ENCODE assay signal across 19 mouse cellular contexts in genomic region chr11:3328271-3328670, GRCm38 (mm10). TPM values are rescaled to one million over a fixed set of nuclear protein-coding genes. Genes with fewer than 3 reads are reported as not detected.
A peak's percentile ranks its signal among the peaks of the same experiment; 100 is the strongest.
DNase-seq lines count a peak whose midpoint lies in the region; ATAC-seq and TF ChIP-seq lines count a peak whose summit lies in the region.
"Had no signal": no experiment of that assay in that cellular context is flagged by ENCODE, and none has a peak within 500 bp of the region (broad histone marks: within the 10 kb centered on the region; RNA-seq: fewer than 3 reads in every experiment).

No protein-coding gene starts in this region.

- no peak for TF ChIP-seq POLR2A in thymus, adult 2 months (IDR thresholded peaks at IDR 0.05; ENCODE audit: control insufficient read depth, extremely low read depth, insufficient read depth, low read length, poor library complexity)

- peaks cover 6% of the 10 kb centered on the region for H3K36me3 ChIP-seq in heart, postnatal 0 days (replicated peaks; ENCODE audit: control insufficient read depth, insufficient read depth, low read length)
- H3K36me3 ChIP-seq in thymus, adult 2 months (ENCODE audit: control insufficient read depth, insufficient read depth, low read length), result peaks cover 2% of the 10 kb centered on the region; the same call in 1 of the 2 replicates
- H3K36me3 ChIP-seq: lung, embryonic 15.5 days; stomach, embryonic 15.5 days had no signal

- no peaks in the 10 kb centered on the region for H3K9me3 ChIP-seq in heart, postnatal 0 days (replicated peaks; ENCODE audit: control insufficient read depth, low read length)
- H3K9me3 ChIP-seq: forebrain, embryonic 15.5 days; heart, embryonic 12.5 days; hindbrain, embryonic 10.5 days; lung, embryonic 15.5 days; neural tube, embryonic 15.5 days; stomach, embryonic 15.5 days had no signal

- 70% methylated on average over 5 of the region's 5 CpGs for WGBS in heart, postnatal 0 days
- 58% methylated on average over 5 of the region's 5 CpGs for WGBS in thymus, adult 2 months

- H3K27ac ChIP-seq in heart, postnatal 0 days (ENCODE audit: low read depth), result peak overlapping the region; percentile 87; the same call in 1 of the 2 replicates
- no peak overlapping the region for H3K27ac ChIP-seq in thymus, adult 2 months (ENCODE audit: control insufficient read depth, insufficient read depth, low read length)
- H3K27ac ChIP-seq: forebrain, embryonic 15.5 days; hindbrain, embryonic 10.5 days; lung, embryonic 15.5 days; neural tube, embryonic 15.5 days; stomach, embryonic 15.5 days had no signal

- H3K27me3 ChIP-seq in heart, postnatal 0 days (ENCODE audit: control insufficient read depth, insufficient read depth, low read length), result no peaks in the 10 kb centered on the region
- H3K27me3 ChIP-seq in thymus, adult 2 months (ENCODE audit: control insufficient read depth, insufficient read depth, low read length), result no peaks in the 10 kb centered on the region
- H3K27me3 ChIP-seq: forebrain, embryonic 15.5 days; heart, embryonic 12.5 days; lung, embryonic 15.5 days; neural tube, embryonic 15.5 days; stomach, embryonic 15.5 days had no signal

- H3K9ac ChIP-seq in heart, postnatal 0 days (replicated peaks; ENCODE audit: low read depth, low read length), result no peak overlapping the region
- H3K9ac ChIP-seq: forebrain, embryonic 15.5 days; heart, embryonic 12.5 days; lung, embryonic 15.5 days; neural tube, embryonic 15.5 days; stomach, embryonic 15.5 days had no signal

- TF ChIP-seq EP300 in heart, postnatal 0 days (IDR thresholded peaks at IDR 0.05; ENCODE audit: low read depth), result no peak

- H3K4me1 ChIP-seq in heart, postnatal 0 days (ENCODE audit: control insufficient read depth, insufficient read depth), result peaks cover 23% of the 10 kb centered on the region
- peaks cover 16% of the 10 kb centered on the region for H3K4me1 ChIP-seq in thymus, adult 2 months (replicated peaks; ENCODE audit: control insufficient read depth, insufficient read depth, low read length)

- no peak overlapping the region for H3K4me3 ChIP-seq in heart, postnatal 0 days (ENCODE audit: low read depth, low read length)
- H3K4me3 ChIP-seq in thymus, adult 2 months (ENCODE audit: control insufficient read depth, insufficient read depth, low read length), result no peak overlapping the region
- H3K4me3 ChIP-seq: forebrain, embryonic 15.5 days; heart, embryonic 12.5 days; hindbrain, embryonic 10.5 days; lung, embryonic 15.5 days; neural tube, embryonic 15.5 days; stomach, embryonic 15.5 days had no signal

- H3K4me2 ChIP-seq in heart, postnatal 0 days (ENCODE audit: low read depth, low read length), result no peak overlapping the region
- H3K4me2 ChIP-seq: forebrain, embryonic 15.5 days; heart, embryonic 12.5 days; lung, embryonic 15.5 days; neural tube, embryonic 15.5 days; stomach, embryonic 15.5 days had no signal

- no peak for ATAC-seq in heart, postnatal 0 days (ENCODE audit: insufficient read depth, low read depth)
- ATAC-seq: forebrain, embryonic 15.5 days; intestine, embryonic 16.5 days had no signal

- intact Hi-C loops in left cerebral cortex, postnatal 10 days (cut with DNase I), result no loop called here

- TF ChIP-seq CTCF in heart, postnatal 0 days (IDR thresholded peaks at IDR 0.05; ENCODE audit: low read depth), result no peak
- no peak for TF ChIP-seq CTCF in thymus, adult 2 months (IDR thresholded peaks at IDR 0.05; ENCODE audit: borderline replicate concordance, control insufficient read depth, extremely low read depth, insufficient read depth, low read length, poor library complexity)

- no peak for DNase-seq in heart, postnatal 0 days (ENCODE audit: low spot score)
- DNase-seq in heart, postnatal 4 days, result no peak
- peak; percentile 55 for DNase-seq in thymus, adult 2 months
- DNase-seq in thymus, adult 18-20 months, result no peak
- DNase-seq in induced T-regulatory cell, adult 2 months (ENCODE audit: low read depth), result peak; percentile 62
- DNase-seq in ovary, postnatal 10 days (ENCODE audit: low spot score), result no peak
- no peak for DNase-seq in left cerebral cortex, postnatal 10 days (ENCODE audit: extremely low spot score in 1 of 2, low spot score in 2 of 2)
- no peak for DNase-seq in retina, embryonic 14.5 days (ENCODE audit: low spot score)
- DNase-seq: cerebellum, postnatal 14 days; gastrocnemius, postnatal 14 days; kidney, postnatal 14 days; right cerebral cortex, adult 18-20 months had no signal

RNA-seq across cellular contexts. Expression of gene Pik3ip1, which starts 1.9 kb away (rescaled TPM):
- 22.3 and 57.6 TPM in 2 replicates for total RNA-seq in heart, postnatal 0 days (2014; rRNA removed; ENCODE audit: low replicate concordance)
- polyA plus RNA-seq in heart, postnatal 0 days (2015; fragmentation: Nextera tagmentation; extraction: Ambion mirVana), result 44.7 and 65.9 TPM in 2 replicates
- 10 to 100 TPM; 11.7 to 12.0 TPM for total RNA-seq in heart, postnatal 4 days (2021)
- polyA plus RNA-seq in thymus, adult 2 months (2012; rRNA removed), result 151 and 153 TPM in 2 replicates
- 10 to 100 TPM; 20.5 to 24.0 TPM for total RNA-seq in left cerebral cortex, postnatal 10 days (2021)

RNA-seq across cellular contexts. Expression of gene Patz1, which starts 39.6 kb away (rescaled TPM):
- total RNA-seq in heart, postnatal 0 days (2014; rRNA removed; ENCODE audit: low replicate concordance), result 35.6 and 56.8 TPM in 2 replicates
- polyA plus RNA-seq in heart, postnatal 0 days (2015; fragmentation: Nextera tagmentation; extraction: Ambion mirVana), result 13.1 and 14.0 TPM in 2 replicates
- 10 to 100 TPM; 38.5 to 41.6 TPM for total RNA-seq in heart, postnatal 4 days (2021)
- 216 and 243 TPM in 2 replicates for polyA plus RNA-seq in thymus, adult 2 months (2012; rRNA removed)
- total RNA-seq in left cerebral cortex, postnatal 10 days (2021), result 10 to 100 TPM; 43.3 to 46.5 TPM

Comparison
In these comparisons a context has a peak if more than half of its experiments do, and no peak if none do; other contexts are left out.
1. DNase-seq: peak in thymus, adult 2 months (single experiment) and induced T-regulatory cell, adult 2 months (single experiment); none in heart, postnatal 0 days (single experiment), heart, postnatal 4 days (single experiment), thymus, adult 18-20 months (0 of 2), ovary, postnatal 10 days (single experiment), left cerebral cortex, postnatal 10 days (0 of 2) and retina, embryonic 14.5 days (single experiment).